Mouse (Mus musculus) megakaryocyte, embryonic 14.5 days (primary cell): Measurements from ENCODE around the gene Fkbp10. TPM values are rescaled to one million over a fixed set of nuclear protein-coding genes. Genes with fewer than 3 reads are reported as not detected.

Source experiments
- H3K27me3 ChIP-seq: replicated peaks from 2 replicates; pipeline ENCODE3; 2012; ENCODE audit warnings: inconsistent platforms
- H3K36me3 ChIP-seq: replicated peaks from 2 replicates; pipeline ENCODE3; 2012; ENCODE audit warnings: low read length, inconsistent platforms, mixed read lengths
- H3K4me1 ChIP-seq: 2 replicates; pipeline ENCODE4 v1.6.1; 2012; ENCODE audit warnings: inconsistent platforms
- H3K4me3 ChIP-seq: replicated peaks from 2 replicates; pipeline ENCODE3; 2012; ENCODE audit warnings: moderate library complexity, mild to moderate bottlenecking, inconsistent platforms
- H3K9me3 ChIP-seq: 2 replicates; pipeline ENCODE4 v1.6.1; 2012; ENCODE audit warnings: inconsistent platforms
- FLI1 ChIP-seq: IDR thresholded peaks from 2 replicates; pipeline ENCODE4 v1.6.1; 2012; ENCODE audit warnings: low read length, inconsistent platforms, mixed read lengths
- GATA1 ChIP-seq: IDR thresholded peaks from 3 replicates; pipeline ENCODE4 v1.6.1; 2012; ENCODE audit warnings: mixed read lengths, low read length, inconsistent platforms, borderline replicate concordance
- polyA plus RNA-seq: library from polyadenylated mRNA; stranded (reverse); fragments of >175 nt; gene quantifications from 2 replicates; pipeline ENCODE4 v1.2.3, GENCODE M21; 2012; ENCODE audit warnings: low replicate concordance; ENCODE audit not compliant: insufficient read depth

Fkbp10 gene
- polyA plus RNA-seq, 1 experiment: 0.22 TPM

- no peak for TF ChIP-seq FLI1
- TF ChIP-seq GATA1: no peak
- Histone ChIP-seq H3K27me3 (peaks cover 74% of the 10 kb centered on the region), H3K4me3 (no peak overlapping the region), H3K4me1 (peaks cover 11% of the 10 kb centered on the region), H3K36me3 (no peaks in the 10 kb centered on the region), H3K9me3 (no peaks in the 10 kb centered on the region)
These were observed 6.5 kb upstream of the Fkbp10 start for GRCm38 (mm10) chr11:100408835-100409462.

DNA sequence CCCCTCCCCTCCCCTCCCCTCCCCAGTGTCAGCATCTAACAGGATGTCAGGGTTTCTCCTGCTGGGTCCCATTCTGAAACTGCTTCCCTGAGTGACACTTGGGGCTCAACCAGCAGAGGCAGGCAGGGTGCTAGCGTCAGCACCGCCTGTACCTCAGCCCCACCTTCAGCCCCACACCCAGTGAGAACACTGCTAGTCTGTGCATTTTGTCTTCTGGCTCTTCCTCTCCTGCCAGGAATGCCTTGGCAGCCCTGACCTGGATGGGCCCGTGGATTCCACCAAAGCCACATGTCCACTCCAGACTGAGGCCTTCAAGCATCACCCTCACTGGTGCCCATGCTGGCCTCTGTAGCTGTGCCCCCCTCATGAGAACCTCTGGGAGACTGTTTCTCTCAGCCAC, 5.8 kb upstream of the Fkbp10 start:
- H3K4me1 ChIP-seq: peaks cover 18% of the 10 kb centered on the region
- no peak overlapping the region for H3K4me3 ChIP-seq
- H3K27me3 ChIP-seq: peaks cover 80% of the 10 kb centered on the region
- no peak for TF ChIP-seq GATA1
- TF ChIP-seq FLI1: no peak
- H3K9me3 ChIP-seq: no peaks in the 10 kb centered on the region
- no peaks in the 10 kb centered on the region for H3K36me3 ChIP-seq

- Histone ChIP-seq H3K27me3 (peaks cover 89% of the 10 kb centered on the region), H3K9me3 (no peaks in the 10 kb centered on the region), H3K4me3 (no peak overlapping the region), H3K4me1 (peaks cover 23% of the 10 kb centered on the region), H3K36me3 (no peaks in the 10 kb centered on the region)
- TF ChIP-seq GATA1 (no peak), FLI1 (no peak)
These were observed 3.8 kb upstream of the Fkbp10 start for GRCm38 (mm10) chr11:100411736-100412135.

- TF ChIP-seq GATA1 (no peak), FLI1 (no peak)
- Histone ChIP-seq H3K9me3 (no peaks in the 10 kb centered on the region), H3K27me3 (peaks cover 85% of the 10 kb centered on the region), H3K4me1 (peaks cover 15% of the 10 kb centered on the region), H3K4me3 (peak overlapping the region; percentile 90), H3K36me3 (no peaks in the 10 kb centered on the region)
These were observed 2.0 kb upstream of the Fkbp10 start for GRCm38 (mm10) chr11:100413541-100413940.

- Histone ChIP-seq H3K27me3 (peaks cover 82% of the 10 kb centered on the region), H3K36me3 (no peaks in the 10 kb centered on the region), H3K9me3 (no peaks in the 10 kb centered on the region), H3K4me1 (peaks cover 15% of the 10 kb centered on the region), H3K4me3 (peak within 1 kb of the TSS; percentile 90)
- TF ChIP-seq GATA1: no peak
- no peak for TF ChIP-seq FLI1
These were observed 1.2 kb upstream of the Fkbp10 start, which contains the start of gene P3h4 for GRCm38 (mm10) chr11:100414021-100414913. Gene P3h4 (minus strand): TSS chr11:100414836.

DNA sequence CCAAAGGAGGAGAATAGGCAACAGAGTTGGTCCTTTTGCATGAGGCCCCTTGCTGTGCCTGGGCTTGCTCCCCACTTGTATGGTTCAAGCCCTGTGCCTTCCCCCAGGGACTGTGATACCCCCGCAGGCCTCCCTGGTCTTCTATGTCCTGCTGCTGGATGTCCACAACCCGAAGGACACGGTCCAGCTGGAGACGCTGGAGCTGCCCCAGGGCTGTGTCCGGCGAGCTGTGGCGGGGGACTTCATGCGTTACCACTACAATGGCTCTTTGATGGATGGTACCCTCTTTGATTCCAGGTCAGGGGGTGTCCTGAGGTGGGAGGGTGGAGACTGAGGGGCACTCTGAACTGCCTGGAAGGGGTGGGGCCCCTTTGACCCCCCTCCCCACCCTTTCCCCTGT, 6.0 kb downstream of the Fkbp10 start:
- TF ChIP-seq FLI1: no peak
- no peak for TF ChIP-seq GATA1
- no peaks in the 10 kb centered on the region for H3K9me3 ChIP-seq
- no peaks in the 10 kb centered on the region for H3K36me3 ChIP-seq
- peaks cover 60% of the 10 kb centered on the region for H3K27me3 ChIP-seq
- H3K4me3 ChIP-seq: no peak overlapping the region
- H3K4me1 ChIP-seq: peaks cover 16% of the 10 kb centered on the region

GRCm38 (mm10) chr11:100423836-100424235, 8.3 kb downstream of the Fkbp10 start:
- TF ChIP-seq GATA1 (no peak), FLI1 (no peak)
- H3K4me3 ChIP-seq: no peak overlapping the region
- no peaks in the 10 kb centered on the region for H3K36me3 ChIP-seq
- H3K9me3 ChIP-seq: no peaks in the 10 kb centered on the region
- H3K27me3 ChIP-seq: peaks cover 48% of the 10 kb centered on the region
- H3K4me1 ChIP-seq: peaks cover 20% of the 10 kb centered on the region

- H3K36me3 ChIP-seq: peaks cover 16% of the 10 kb centered on the region
- peaks cover 15% of the 10 kb centered on the region for H3K4me1 ChIP-seq
- no peaks in the 10 kb centered on the region for H3K9me3 ChIP-seq
- peaks cover 36% of the 10 kb centered on the region for H3K27me3 ChIP-seq
- peak; percentile 87 for TF ChIP-seq GATA1
- TF ChIP-seq FLI1: no peak
- no peak overlapping the region for H3K4me3 ChIP-seq
These were observed 10.4 kb downstream of the Fkbp10 start for GRCm38 (mm10) chr11:100425851-100426250.

DNA sequence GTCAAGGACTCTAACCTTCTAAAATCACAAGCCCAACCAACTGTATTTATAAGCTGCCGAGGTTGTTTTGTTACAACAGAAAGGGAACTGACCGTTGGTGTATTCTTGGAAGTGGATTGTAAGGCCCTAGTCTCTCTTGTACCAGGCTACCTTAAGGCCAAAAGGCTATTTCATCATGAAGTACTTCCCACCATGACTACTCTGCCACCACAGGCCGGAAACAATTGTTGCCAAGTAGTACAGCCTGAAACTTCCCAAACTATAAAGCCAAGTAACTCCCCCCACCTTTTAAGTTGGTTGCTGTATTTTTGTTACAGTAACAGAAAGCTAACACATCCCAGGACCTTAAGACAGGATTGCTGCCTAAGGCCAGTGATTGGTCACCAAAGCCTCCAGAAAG, 11.3 kb downstream of the Fkbp10 start:
- no peaks in the 10 kb centered on the region for H3K9me3 ChIP-seq
- TF ChIP-seq FLI1 (no peak), GATA1 (no peak)

More for the DNA sequence above, 11.3 kb downstream of the Fkbp10 start:
- H3K4me3 ChIP-seq: no peak overlapping the region
- peaks cover 20% of the 10 kb centered on the region for H3K36me3 ChIP-seq
- H3K27me3 ChIP-seq: peaks cover 27% of the 10 kb centered on the region
- H3K4me1 ChIP-seq: peaks cover 18% of the 10 kb centered on the region
